Mouse (Mus musculus): ENCODE results near the gene Scml4.

DNA sequence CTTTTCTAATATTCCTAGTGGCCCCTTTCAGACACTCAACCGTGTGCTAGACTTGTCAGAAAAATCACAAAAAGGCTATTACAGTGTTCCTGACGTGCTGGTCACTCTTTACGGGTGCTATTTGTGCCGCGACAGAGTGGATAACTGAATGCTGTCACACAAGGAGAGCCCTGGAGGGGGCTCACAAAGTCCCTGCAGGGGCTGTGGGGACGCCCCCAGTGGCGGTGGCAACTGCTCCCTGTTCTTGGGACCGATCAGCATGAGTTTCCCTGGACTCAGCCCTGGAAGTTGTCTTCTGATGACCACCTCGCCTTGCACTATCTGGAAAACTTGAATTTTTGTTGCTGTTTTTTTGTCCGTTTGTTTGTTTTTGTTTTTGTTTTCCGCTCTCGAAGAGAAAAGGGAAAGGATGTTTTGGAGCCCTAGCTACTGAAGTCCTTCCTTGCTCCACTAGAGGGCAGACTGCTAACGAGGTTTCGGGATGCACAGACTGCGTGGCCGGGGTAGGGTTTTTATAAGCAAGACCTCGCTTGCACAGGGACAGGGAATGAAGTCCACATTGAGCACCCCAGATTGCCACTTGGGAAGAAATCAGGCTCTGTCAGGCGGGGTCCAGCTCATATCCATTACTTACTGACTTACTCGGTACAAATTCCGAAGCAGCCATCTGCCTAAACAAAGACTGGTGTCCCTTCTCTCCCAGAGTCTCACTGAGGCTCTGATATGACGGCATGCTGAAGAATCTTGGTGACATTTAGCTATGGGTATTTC is 97.9 kb downstream of the Scml4 start:
- TF ChIP-seq CTCF (IDR thresholded peaks at IDR 0.05; ENCODE audit: control insufficient read depth, insufficient read depth, insufficient replicate concordance, low read depth, low read length) (peak; percentile 73; the same call in 1 of the 2 replicates), POLR2A (IDR thresholded peaks at IDR 0.05; ENCODE audit: control insufficient read depth, low read depth, low read length) (no peak)
